Mouse (Mus musculus) liver, embryonic 14.5 days (tissue): ENCODE data around the gene C730034F03Rik. TPM values are rescaled to one million over a fixed set of nuclear protein-coding genes. Genes with fewer than 3 reads are reported as not detected.

Experiments used
- ATAC-seq: fragments of 200-750 bp; cut with Nextera tagmentation; 2 replicates; pipeline ENCODE4 v1.8.0; 2017; ENCODE audit warnings: moderate number of reproducible peaks, mild to moderate bottlenecking, moderate library complexity; ENCODE audit not compliant: insufficient read depth
- DNase-seq, 3 experiments: peaks; one replicate each; pipeline ENCODE4 v3.0.0-alpha.2; 2012 to 2013; ENCODE audit warnings: low read depth in 3 of 3, low spot score in 3 of 3
- H3K27ac ChIP-seq: fragments of 300-500 bp; sonication (generic); 2 replicates; pipeline ENCODE4 v1.5.1; 2014; ENCODE audit warnings: moderate library complexity, mild to moderate bottlenecking, control low read depth, inconsistent platforms
- H3K27me3 ChIP-seq: fragments of 300-500 bp; sonication (generic); 2 replicates; pipeline ENCODE4 v1.6.1; 2014; ENCODE audit warnings: mild to moderate bottlenecking, low read length, moderate library complexity; ENCODE audit not compliant: control insufficient read depth, insufficient read depth
- H3K36me3 ChIP-seq: fragments of 300-500 bp; sonication (generic); replicated peaks from 2 replicates; pipeline ENCODE4 v1.6.1; 2014; ENCODE audit warnings: low read depth; ENCODE audit not compliant: control insufficient read depth, insufficient read depth
- H3K4me1 ChIP-seq, 2 experiments: fragments of 200-500 bp in 1 of 2; fragments of 300-500 bp in 1 of 2; sonication (generic) in 1 of 2; replicated peaks; 2 replicates each; pipeline ENCODE4 v1.6.1; 2012 to 2014; ENCODE audit warnings: antibody characterized with exemption in 1 of 2, inconsistent platforms in 1 of 2, low read length in 1 of 2; ENCODE audit not compliant: control insufficient read depth in 2 of 2, insufficient read depth in 2 of 2
- H3K4me2 ChIP-seq: fragments of 300-500 bp; sonication (generic); 2 replicates; pipeline ENCODE4 v1.6.1; 2014; ENCODE audit warnings: low read depth, mild to moderate bottlenecking, control low read depth, moderate library complexity
- H3K4me3 ChIP-seq, 2 experiments: fragments of 200-500 bp in 1 of 2; fragments of 300-500 bp in 1 of 2; sonication (generic) in 1 of 2; 2 replicates each; pipeline ENCODE4 v1.5.1; 2012 to 2014; ENCODE audit warnings: low read depth in 2 of 2, low read length in 2 of 2, mild to moderate bottlenecking in 2 of 2, control low read depth in 1 of 2, inconsistent platforms in 1 of 2, moderate library complexity in 1 of 2; ENCODE audit not compliant: insufficient read depth in 1 of 2
- H3K9ac ChIP-seq: fragments of 300-500 bp; sonication (generic); replicated peaks from 2 replicates; pipeline ENCODE4 v1.6.1; 2014; ENCODE audit warnings: mild to moderate bottlenecking, control low read depth, moderate library complexity
- H3K9me3 ChIP-seq: fragments of 300-500 bp; sonication (generic); 2 replicates; pipeline ENCODE4 v1.6.1; 2016; ENCODE audit warnings: low read length, mixed read lengths; ENCODE audit not compliant: control insufficient read depth
- CTCF ChIP-seq: IDR thresholded peaks from 2 replicates; pipeline ENCODE4 v1.5.1; 2016; ENCODE audit warnings: antibody characterized with exemption, low read depth, control low read depth
- EP300 ChIP-seq: IDR thresholded peaks from 2 replicates; pipeline ENCODE4 v1.6.1; 2016; ENCODE audit warnings: antibody characterized with exemption, low read depth
- WGBS: fragments of 180-500 bp; shearing (Covaris S2); extraction: QIAGEN DNeasy Blood & Tissue Kit; methylation state at CpG from one replicate; pipeline ENCODE4 v1.1.7; 2014; ENCODE audit not compliant: insufficient replicate concordance; 5-methylcytosine and 5-hydroxymethylcytosine counted together
- polyA plus RNA-seq, 2 experiments: library from polyadenylated mRNA; depleted of rRNA in 1 of 2; stranded (reverse) in 1 of 2; unstranded in 1 of 2; fragments of >200 nt; fragmentation: Nextera tagmentation in 1 of 2; extraction: Ambion mirVana in 1 of 2; gene quantifications; 2 replicates each; pipeline versions ENCODE4 v1.2.1 to v1.2.3; 2012 to 2014

Gene C730034F03Rik
- polyA plus RNA-seq, 2 experiments: 0.69 to 0.89 TPM

GRCm38 (mm10) chr15:89455642-89456041 is 26.3 kb downstream of the C730034F03Rik start:
- Histone ChIP-seq H3K4me3 (no peak overlapping the region), H3K9me3 (no peaks in the 10 kb centered on the region), H3K27ac (no peak overlapping the region), H3K36me3 (no peaks in the 10 kb centered on the region), H3K4me2 (no peak overlapping the region), H3K27me3 (peaks cover 19% of the 10 kb centered on the region), H3K4me1 (no peaks in the 10 kb centered on the region), H3K9ac (no peak overlapping the region)
- 51% methylated on average over 6 of the region's 6 CpGs for WGBS
- ATAC-seq (no peak), DNase-seq (no peak)
- TF ChIP-seq EP300: no peak
- no peak for TF ChIP-seq CTCF

DNA sequence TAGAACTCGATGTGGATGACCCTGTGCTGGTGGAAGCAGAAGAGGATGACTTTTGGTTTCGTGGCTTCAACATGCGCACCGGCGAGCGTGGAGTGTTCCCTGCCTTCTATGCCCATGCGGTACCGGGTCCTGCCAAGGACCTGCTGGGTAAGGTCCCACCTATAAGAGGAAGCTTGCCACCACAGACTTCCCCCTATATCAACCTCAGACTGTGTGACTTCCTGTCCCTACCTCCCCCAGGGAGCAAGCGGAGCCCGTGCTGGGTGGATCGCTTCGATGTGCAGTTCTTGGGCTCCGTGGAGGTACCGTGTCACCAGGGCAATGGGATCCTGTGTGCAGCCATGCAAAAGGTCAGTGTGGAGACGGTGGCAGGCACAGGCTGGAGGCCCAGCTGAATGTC is 29.6 kb downstream of the C730034F03Rik start:
- DNase-seq (no peak), ATAC-seq (no peak)
- TF ChIP-seq EP300: no peak
- no peak for TF ChIP-seq CTCF
- Histone ChIP-seq H3K4me1 (no peaks in the 10 kb centered on the region), H3K9ac (no peak overlapping the region), H3K27ac (no peak overlapping the region), H3K36me3 (no peaks in the 10 kb centered on the region), H3K4me2 (no peak overlapping the region), H3K27me3 (peaks cover 13% of the 10 kb centered on the region), H3K9me3 (no peaks in the 10 kb centered on the region), H3K4me3 (no peak overlapping the region)
- WGBS: 24% methylated on average over 15 of the region's 15 CpGs

GRCm38 (mm10) chr15:89459821-89460220 is 30.4 kb downstream of the C730034F03Rik start:
- H3K27ac ChIP-seq: no peak overlapping the region
- ATAC-seq (no peak), DNase-seq (no peak)
- no peaks in the 10 kb centered on the region for H3K36me3 ChIP-seq
- 68% methylated on average over 7 of the region's 7 CpGs for WGBS
- no peak overlapping the region for H3K4me2 ChIP-seq
- no peaks in the 10 kb centered on the region for H3K9me3 ChIP-seq
- no peak overlapping the region for H3K4me3 ChIP-seq
- TF ChIP-seq EP300: no peak
- TF ChIP-seq CTCF: no peak
- H3K27me3 ChIP-seq: peaks cover 4% of the 10 kb centered on the region
- no peak overlapping the region for H3K9ac ChIP-seq
- H3K4me1 ChIP-seq: no peaks in the 10 kb centered on the region

DNA sequence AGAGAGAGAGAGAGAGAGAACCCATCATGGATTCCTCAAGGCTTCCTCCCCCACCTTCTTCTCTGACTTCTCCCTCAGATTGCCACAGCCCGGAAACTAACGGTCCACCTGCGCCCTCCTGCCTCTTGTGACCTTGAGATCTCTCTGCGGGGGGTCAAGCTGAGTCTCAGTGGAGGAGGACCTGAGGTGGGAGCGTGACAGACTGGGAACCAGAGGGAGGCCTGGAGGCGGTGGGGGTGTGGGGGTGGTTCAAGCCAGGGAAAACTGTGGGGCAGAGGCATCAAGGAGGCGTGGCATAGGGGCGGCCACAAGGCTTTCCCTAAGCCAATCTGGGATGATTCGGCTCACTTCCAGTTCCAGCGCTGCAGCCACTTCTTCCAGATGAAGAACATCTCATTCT is 30.9 kb downstream of the C730034F03Rik start:
- Histone ChIP-seq H3K4me3 (no peak overlapping the region), H3K9me3 (no peaks in the 10 kb centered on the region), H3K9ac (no peak overlapping the region), H3K4me2 (no peak overlapping the region), H3K27ac (no peak overlapping the region), H3K36me3 (no peaks in the 10 kb centered on the region), H3K27me3 (no peaks in the 10 kb centered on the region; the same call in none of the 2 replicates), H3K4me1 (no peaks in the 10 kb centered on the region)
- no peak for TF ChIP-seq EP300
- no peak for TF ChIP-seq CTCF
- WGBS: 61% methylated on average over 10 of the region's 10 CpGs
- ATAC-seq (no peak), DNase-seq (no peak)

DNA sequence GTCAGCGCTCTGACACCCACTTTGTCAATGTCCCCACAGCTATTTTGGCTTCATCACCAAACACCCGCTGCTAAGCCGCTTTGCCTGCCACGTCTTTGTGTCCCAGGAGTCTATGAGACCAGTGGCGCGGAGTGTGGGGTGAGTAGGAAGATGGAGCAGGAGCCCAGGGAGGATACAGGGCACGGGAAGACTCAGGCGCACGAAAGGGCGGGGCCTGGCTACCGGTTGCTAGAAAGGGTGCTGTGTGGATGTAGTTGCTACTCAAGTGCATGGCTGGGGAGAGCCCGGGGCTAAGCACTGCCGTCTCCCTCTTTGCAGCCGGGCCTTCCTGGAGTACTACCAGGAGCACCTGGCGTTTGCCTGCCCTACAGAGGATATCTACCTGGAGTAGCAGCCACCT is 31.9 kb downstream of the C730034F03Rik start:
- Histone ChIP-seq H3K4me2 (no peak overlapping the region), H3K27ac (no peak overlapping the region), H3K36me3 (no peaks in the 10 kb centered on the region), H3K9ac (no peak overlapping the region), H3K27me3 (no peaks in the 10 kb centered on the region; the same call in none of the 2 replicates), H3K4me1 (no peaks in the 10 kb centered on the region), H3K9me3 (no peaks in the 10 kb centered on the region), H3K4me3 (no peak overlapping the region)
- 62% methylated on average over 15 of the region's 15 CpGs for WGBS
- no peak for TF ChIP-seq EP300
- no peak for TF ChIP-seq CTCF
- DNase-seq (no peak), ATAC-seq (no peak)
